Mouse (Mus musculus): ENCODE results near the gene Dhcr7.

- TF ChIP-seq CTCF (IDR thresholded peaks at IDR 0.05; ENCODE audit: control insufficient read depth, insufficient read depth, insufficient replicate concordance, low read depth, low read length), result no peak
- TF ChIP-seq POLR2A (IDR thresholded peaks at IDR 0.05; ENCODE audit: control insufficient read depth, low read depth, low read length), result no peak
Measured at GRCm38 (mm10) chr7:143833581-143834190, 10.7 kb downstream of the Dhcr7 start.

Data from testis, adult 2 months (tissue).